Mouse (Mus musculus) B cell, adult 62 days (primary cell): Measurements from ENCODE around the gene Tpmt. TPM values are rescaled to one million over a fixed set of nuclear protein-coding genes. Genes with fewer than 3 reads are reported as not detected.

Source experiments
- total RNA-seq: library from RNA; stranded (reverse); gene quantifications from 4 replicates; pipeline ENCODE4 v1.2.4, GENCODE M21; 2023

The Tpmt gene
- total RNA-seq = 0.98 to 3.5 TPM (median 1.1 TPM) in 3 of 4 replicates, not detected in the other

DNA sequence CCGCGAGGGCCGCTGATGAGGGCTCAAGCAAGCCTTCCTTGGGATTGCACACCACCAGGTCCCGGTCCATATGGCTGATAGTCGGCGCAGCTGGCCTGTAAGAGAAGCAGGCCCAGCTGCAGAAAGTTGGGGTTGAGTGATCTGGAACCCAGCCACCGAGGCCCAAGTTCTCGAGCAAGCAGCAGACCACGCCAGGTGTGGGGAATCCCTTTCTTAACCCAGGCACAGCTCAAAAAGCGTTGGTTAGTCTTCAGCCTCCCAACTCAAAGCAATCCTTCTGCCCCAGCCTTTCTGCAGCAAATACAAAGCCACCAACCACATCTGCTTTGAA is at the start of gene Tpmt:
Gene Tpmt, minus strand, starts transcription at position 121 of the 331 bp plus-strand sequence.

DNA sequence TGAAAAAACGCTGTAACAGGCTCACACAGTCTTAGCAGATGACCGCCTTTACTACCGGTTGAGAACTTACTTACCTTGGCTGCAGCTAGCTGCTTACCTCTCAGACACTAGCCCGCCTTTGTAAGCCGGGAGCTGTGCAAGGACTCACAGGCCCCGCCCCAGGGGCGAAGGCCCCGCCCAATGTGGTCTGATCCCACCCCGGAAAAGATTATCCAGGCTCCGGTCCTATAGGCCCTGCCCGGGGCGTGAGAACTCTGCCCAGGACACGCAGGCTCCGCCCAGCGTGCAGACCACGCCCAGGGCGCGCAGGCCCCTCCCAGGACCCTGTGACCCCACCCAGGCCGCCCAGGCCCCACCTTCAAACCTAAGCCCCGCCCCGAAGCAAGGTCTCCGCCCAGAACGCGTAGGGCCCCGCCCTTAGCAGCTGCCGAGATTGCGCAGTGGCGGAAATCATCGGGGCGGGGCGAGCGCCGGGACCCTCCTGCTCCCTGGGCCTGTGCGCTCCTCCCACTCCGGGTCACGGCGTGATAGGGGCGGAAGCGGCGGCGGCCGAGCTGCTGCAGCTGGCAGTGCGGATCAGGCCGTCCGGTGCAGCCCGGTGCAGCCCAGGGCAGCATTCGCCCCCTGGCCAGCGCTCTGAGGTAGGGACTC is 1.4 kb downstream of the Tpmt start, which contains the start of gene Kdm1b:
Gene Kdm1b, plus strand, starts transcription at position 470 of the 651 bp plus-strand sequence.

DNA sequence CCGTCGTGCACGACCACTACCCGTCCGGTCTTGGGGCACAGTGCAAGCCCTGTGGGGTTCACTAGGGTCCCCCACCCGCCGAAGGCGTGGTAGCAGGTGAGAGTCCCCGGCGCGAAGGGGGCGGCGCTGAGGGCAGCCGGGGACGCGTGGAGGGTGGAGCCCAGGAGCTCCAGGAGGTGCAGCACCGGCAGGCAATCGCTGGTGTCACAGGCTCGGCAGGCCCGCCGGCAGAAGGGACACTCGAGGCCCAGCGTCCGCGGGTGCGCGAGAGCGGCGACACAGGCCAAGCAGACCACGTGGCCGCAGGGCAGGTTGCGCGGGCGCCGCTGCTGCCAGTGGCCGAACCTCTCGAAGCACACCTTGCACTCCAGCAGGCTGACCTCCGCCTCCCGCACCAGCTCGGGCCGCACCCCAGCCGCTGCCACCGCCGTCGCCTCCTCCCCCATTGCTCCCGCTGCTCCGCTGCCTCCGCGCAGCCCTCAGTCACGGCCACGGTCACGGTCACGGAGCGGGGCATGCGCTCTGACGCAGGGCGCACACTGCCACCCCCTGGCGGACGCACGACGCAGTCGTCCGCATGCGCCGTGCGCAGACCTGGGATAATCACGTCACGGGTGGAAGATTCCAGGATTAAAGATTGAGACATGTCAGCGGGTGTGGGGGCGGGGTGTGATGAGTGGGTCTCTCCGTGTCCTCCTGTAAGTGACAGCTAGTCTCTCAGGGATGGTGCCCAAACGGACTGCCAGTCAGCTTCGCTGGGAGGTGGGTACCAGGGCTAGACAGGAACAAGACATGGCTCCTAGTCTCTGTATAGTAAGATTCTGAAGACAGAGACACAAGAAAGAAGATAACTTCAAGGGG is 30.0 kb downstream of the Tpmt start, which contains the start of gene Nhlrc1:
Gene Nhlrc1, minus strand, starts transcription at position 517 of the 861 bp plus-strand sequence.

Other genes starting within 250 kb of the Tpmt start
- gene Kif13a, start 114.9 kb downstream of the Tpmt start, total RNA-seq = 8.1 to 12.6 TPM (median 10.4 TPM) in 4 replicates
- 0.25 TPM in 1 of 4 replicates, not detected in the others for gene Nhlrc1, start 29.9 kb downstream of the Tpmt start, total RNA-seq
- 17.3 to 23.9 TPM (median 20.2 TPM) in 4 replicates for gene Kdm1b, start 1.2 kb downstream of the Tpmt start, total RNA-seq
- gene Dek, start 61.5 kb upstream of the Tpmt start, total RNA-seq = 135 to 145 TPM (median 141 TPM) in 4 replicates
- 0.75 to 1.7 TPM (median 0.91 TPM) in 4 replicates for gene Rnf144b, start 77.9 kb upstream of the Tpmt start, total RNA-seq